Mouse (Mus musculus): ENCODE results near the gene Gm14548.
"Not testable (repeated sequence)": the region's sequence is repeated elsewhere in the genome, so short reads cannot be mapped to it uniquely, and the experiment has no call there.

Gm14548 gene

DNA sequence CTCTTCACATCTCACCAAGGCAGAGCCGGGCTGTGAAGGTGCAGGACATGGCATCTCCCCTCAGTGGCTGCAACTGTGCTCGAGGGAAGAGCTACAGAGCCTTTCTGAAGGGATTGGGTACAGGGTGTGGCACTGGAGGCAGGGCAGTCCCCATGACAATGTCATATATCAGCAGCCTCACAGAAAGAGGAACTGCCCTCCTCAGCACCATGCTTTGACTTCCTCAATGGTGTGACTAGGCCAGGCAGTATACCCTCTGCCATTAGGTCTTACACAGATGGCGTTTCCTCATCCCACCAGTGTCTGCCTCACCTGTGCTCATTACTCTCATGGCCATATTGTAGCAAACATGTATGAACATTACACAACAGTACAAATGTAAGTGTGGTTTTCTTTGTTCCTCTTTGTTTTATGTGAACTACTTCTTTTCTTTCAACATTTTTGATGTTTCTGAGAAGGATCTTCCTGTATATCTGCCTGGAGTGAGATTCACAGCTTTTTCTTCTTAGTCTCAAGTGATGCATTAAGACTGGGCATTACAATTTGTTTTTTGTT lies at the start of gene Gm14548:
Gm14548 (minus strand) TSS at position 85 of the 555 bp plus-strand sequence.
- DNase-seq (ENCODE audit: low spot score in 2 of 2), result not testable (repeated sequence)

DNA sequence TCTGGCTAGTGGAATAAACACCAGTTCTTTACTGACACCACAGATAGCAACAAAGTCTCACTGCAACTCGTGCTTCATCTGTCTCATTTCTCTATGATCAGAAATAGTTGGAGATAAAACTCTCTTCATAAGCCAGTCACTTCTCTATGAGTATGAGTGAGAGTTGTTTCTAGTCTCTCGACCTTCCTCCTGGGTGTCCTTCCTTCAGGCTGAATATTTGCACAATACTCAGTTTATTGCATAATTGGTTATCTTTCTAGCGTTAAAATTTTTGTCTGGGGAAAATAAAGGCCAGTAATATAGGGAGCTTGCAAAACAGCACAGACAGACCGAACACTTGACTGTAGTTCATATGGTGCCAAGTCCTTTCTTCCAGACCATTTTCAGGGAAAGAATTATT lies 48.2 kb upstream of the Gm14548 start:
- no peak for DNase-seq (ENCODE audit: low spot score in 2 of 2)

- DNase-seq (ENCODE audit: low spot score in 2 of 2), result no peak
These were observed 43.0 kb upstream of the Gm14548 start for GRCm38 (mm10) chr7:3940915-3941314.

GRCm38 (mm10) chr7:3939866-3940525 lies 42.1 kb upstream of the Gm14548 start:
- DNase-seq (ENCODE audit: low spot score in 2 of 2), result no peak

GRCm38 (mm10) chr7:3935473-3935872 lies 37.6 kb upstream of the Gm14548 start:
- DNase-seq (ENCODE audit: low spot score in 2 of 2), result not testable (repeated sequence)

GRCm38 (mm10) chr7:3915387-3915786 lies 17.5 kb upstream of the Gm14548 start, which contains the start of gene Lilra6:
TSS of gene Lilra6 (minus strand) at chr7:3915503.
- not testable (repeated sequence) for DNase-seq (ENCODE audit: low spot score in 2 of 2)

DNA sequence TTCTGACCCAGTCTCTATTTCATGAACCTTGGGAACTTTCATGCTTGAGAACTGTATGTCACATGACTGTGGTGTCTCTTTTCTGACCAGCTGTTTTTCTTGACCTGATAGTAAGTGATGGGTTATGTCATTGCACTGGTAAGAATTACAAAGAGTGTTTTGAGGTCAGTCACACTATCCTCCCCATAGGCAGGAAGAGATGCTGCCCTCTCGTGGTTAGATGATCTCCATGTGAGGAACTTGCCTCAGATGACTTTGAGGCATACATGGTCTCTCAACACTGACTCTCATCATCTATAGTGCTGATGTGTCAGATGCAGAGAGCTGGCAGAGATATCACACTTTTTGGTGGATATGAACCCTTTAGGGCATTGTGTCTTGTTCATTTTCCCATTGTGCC lies 5.8 kb upstream of the Gm14548 start:
- DNase-seq (ENCODE audit: low spot score in 2 of 2), result no peak

GRCm38 (mm10) chr7:3875032-3875431 lies 22.9 kb downstream of the Gm14548 start:
- DNase-seq (ENCODE audit: low spot score in 2 of 2), result not testable (repeated sequence)

GRCm38 (mm10) chr7:3844951-3845350 lies 53.0 kb downstream of the Gm14548 start, which contains the start of gene Pira2:
TSS of gene Pira2 (minus strand) at chr7:3845051.
- DNase-seq (ENCODE audit: low spot score in 2 of 2), result not testable (repeated sequence)

GRCm38 (mm10) chr7:3837854-3838253 lies 60.1 kb downstream of the Gm14548 start:
- DNase-seq (ENCODE audit: low spot score in 2 of 2), result not testable (repeated sequence)

Measured in urinary bladder, postnatal 4 days (tissue).